38 mouse cellular contexts compared by ENCODE assay signal in genomic region chr16:30306102-30306501, GRCm38 (mm10). TPM values are rescaled to one million over a fixed set of nuclear protein-coding genes. Genes with fewer than 3 reads are reported as not detected.
"Had no signal": no experiment of that assay in that cellular context is flagged by ENCODE, and none has a peak within 500 bp of the region (broad histone marks: within the 10 kb centered on the region; RNA-seq: fewer than 3 reads in every experiment).

No protein-coding gene starts in this region.

- H3K4me2 ChIP-seq: heart, embryonic 11.5 days; hindbrain, embryonic 13.5 days; hindbrain, embryonic 15.5 days; kidney, embryonic 15.5 days; limb, embryonic 13.5 days; limb, embryonic 15.5 days had no signal

- H3K27ac ChIP-seq: hindbrain, embryonic 13.5 days; hindbrain, embryonic 15.5 days; hindbrain, postnatal 0 days; kidney, embryonic 15.5 days; kidney, postnatal 0 days; limb, embryonic 13.5 days; limb, embryonic 15.5 days had no signal

- H3K4me3 ChIP-seq: hindbrain, embryonic 13.5 days; hindbrain, embryonic 15.5 days; kidney, embryonic 15.5 days; limb, embryonic 13.5 days; limb, embryonic 15.5 days had no signal

- H3K36me3 ChIP-seq: hindbrain, embryonic 13.5 days; hindbrain, embryonic 15.5 days; kidney, embryonic 15.5 days; limb, embryonic 13.5 days; limb, embryonic 15.5 days had no signal

- H3K9me3 ChIP-seq: hindbrain, embryonic 13.5 days; hindbrain, embryonic 15.5 days; kidney, embryonic 15.5 days; limb, embryonic 13.5 days; limb, embryonic 15.5 days had no signal

- H3K9ac ChIP-seq: forebrain, postnatal 0 days; hindbrain, embryonic 13.5 days; hindbrain, embryonic 15.5 days; kidney, embryonic 15.5 days; limb, embryonic 13.5 days; limb, embryonic 15.5 days had no signal

- DNase-seq: forebrain, postnatal 0 days; gastrocnemius, postnatal 14 days; gastrocnemius, postnatal 36 days; heart, adult 18-20 months; heart, postnatal 10 days; heart, postnatal 36 days; kidney, adult 11 months; kidney, adult 2 months; kidney, adult 9 months; kidney, postnatal 14 days; kidney, postnatal 36 days; layer of hippocampus, adult 9-11 months; layer of hippocampus, postnatal 36 days; left cerebral cortex, postnatal 4 days had no signal

- ATAC-seq: forebrain, postnatal 0 days; hindbrain, postnatal 0 days; intestine, embryonic 16.5 days had no signal

RNA-seq across cellular contexts. Expression of gene Gp5, which starts 4.5 kb away (rescaled TPM):
- total RNA-seq: gastrocnemius, adult 18-20 months; gastrocnemius, adult 8-10 months; gastrocnemius, postnatal 36 days had no signal

RNA-seq across cellular contexts. Expression of gene Lrrc15, which starts 23.0 kb away (rescaled TPM):
- total RNA-seq: hematopoietic stem cell, adult 5-6 weeks; left cerebral cortex, adult 18-20 months; left cerebral cortex, adult 8-10 months; left cerebral cortex, postnatal 10 days; left cerebral cortex, postnatal 25 days had no signal
- polyA plus RNA-seq: kidney, adult 2 months had no signal

RNA-seq across cellular contexts. Expression of gene Cpn2, which starts 38.8 kb away (rescaled TPM):
- total RNA-seq: forebrain, postnatal 0 days; gastrocnemius, postnatal 14 days; gastrocnemius, postnatal 36 days; hematopoietic stem cell, adult 5-6 weeks; layer of hippocampus, adult 18-20 months; layer of hippocampus, adult 8-10 months; layer of hippocampus, postnatal 14 days; layer of hippocampus, postnatal 36 days; left cerebral cortex, adult 18-20 months; left cerebral cortex, adult 8-10 months; left cerebral cortex, postnatal 10 days; left cerebral cortex, postnatal 25 days; left cerebral cortex, postnatal 4 days had no signal
- polyA plus RNA-seq: forebrain, postnatal 0 days; gonadal fat pad, adult 2 months; heart, embryonic 11.5 days; heart, embryonic 14.5 days; heart, embryonic 16.5 days; hindbrain, embryonic 11.5 days; hindbrain, embryonic 13.5 days; hindbrain, embryonic 15.5 days; hindbrain, postnatal 0 days; kidney, postnatal 0 days; limb, embryonic 11.5 days; limb, embryonic 13.5 days; limb, embryonic 15.5 days had no signal
